Mouse (Mus musculus) liver, adult (tissue): ENCODE measurements around the gene Dhx30.

Source experiments
- GATA4 ChIP-seq: IDR thresholded peaks from 2 replicates; pipeline ENCODE4 v1.6.1; 2014; ENCODE audit warnings: mild to moderate bottlenecking, low read length; ENCODE audit not compliant: insufficient replicate concordance

Gene Dhx30

DNA sequence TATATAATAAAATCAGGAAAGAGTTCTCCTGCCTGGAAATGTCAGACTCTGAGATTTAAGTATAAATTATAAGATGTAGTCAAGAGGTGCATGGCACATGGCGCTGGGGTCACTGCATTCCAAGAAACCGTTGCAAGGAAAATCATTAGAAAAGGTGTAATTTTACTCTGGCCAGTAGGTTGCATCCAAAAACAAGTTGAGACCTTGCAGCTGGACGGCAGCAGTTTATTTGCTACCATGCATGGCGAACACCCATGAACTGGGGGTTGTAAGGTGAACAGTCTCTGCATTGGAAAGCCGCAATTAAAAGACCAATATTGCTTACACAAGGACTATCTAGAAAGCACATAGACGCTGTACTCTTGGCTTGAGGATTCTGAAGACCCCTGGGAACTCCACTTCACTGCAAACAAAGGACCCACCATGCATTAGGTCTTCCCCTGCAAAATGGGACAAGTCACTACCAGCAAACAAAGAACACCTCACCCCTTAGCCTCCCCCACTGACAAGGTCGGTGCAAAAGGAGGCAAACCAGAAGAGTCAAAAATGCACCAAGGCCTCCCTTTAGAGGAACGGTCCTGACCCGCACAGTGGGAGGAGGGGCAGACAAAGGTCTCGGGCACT is 1.2 kb downstream of the Dhx30 start:
- no peak for TF ChIP-seq GATA4

DNA sequence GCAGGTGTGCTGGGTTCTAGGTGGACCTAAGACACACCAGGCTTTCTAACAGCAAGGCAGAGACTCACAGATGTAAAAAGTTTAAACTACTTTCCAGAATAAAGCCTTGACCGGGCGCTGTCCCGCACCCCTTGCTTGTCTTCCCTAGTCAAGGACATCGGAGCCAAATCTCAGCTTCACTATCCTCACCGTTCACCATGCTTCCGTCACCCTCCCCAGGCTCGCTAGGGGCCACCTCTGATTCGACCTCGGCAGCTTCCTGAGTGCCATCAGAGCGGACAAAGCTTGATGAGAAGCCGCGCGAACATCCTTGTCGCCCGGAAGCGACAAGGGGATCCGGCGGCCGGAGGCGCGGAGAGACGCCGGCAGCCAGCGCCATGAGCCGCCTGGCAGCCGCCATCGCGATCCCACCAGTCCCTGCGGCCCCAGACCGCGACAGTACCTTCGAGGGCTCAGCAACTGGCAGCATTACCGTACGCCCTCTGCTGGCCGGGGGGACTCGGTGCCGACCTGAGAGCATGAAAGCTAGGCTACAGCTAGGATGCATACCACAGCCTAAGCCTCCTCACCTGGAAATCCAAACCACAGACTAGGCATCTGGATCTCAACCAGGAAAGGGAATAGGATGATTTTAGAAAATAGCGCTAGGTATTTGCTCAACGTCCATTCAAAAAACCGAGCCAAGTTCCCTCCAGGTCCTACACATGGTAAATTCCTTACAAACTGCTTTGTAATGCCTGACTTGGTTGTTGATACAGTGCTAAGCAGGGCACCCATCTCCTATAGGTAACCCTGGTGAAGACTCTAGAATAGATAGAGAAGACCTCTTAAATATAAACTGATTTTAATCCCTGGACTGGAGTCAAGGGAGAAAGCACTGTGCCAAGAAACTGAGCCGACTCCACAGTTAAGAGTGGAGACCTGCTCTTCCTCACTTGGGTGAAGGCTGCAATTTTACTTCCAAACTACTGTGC is 16.7 kb downstream of the Dhx30 start:
- TF ChIP-seq GATA4 = peak; percentile 60; the same call in 1 of the 2 replicates

DNA sequence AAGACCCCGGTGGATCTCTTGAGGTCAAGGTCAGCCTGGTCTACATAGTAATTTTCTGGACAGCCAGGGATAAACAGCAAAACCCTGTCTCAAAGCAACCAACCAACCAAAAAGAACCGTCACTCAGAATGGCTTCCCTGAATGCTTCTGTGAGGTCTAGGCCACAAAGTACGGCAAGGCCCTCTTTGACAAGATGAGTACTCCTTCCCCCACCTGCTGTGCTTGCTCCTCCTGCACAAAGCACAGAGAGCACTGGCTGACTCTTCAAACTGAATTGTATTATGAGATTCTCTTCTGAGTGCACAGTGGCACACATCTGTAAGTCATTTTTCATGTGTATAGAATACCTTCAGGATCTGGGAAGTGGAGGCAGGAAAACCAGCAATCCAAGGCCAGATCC is 19.8 kb downstream of the Dhx30 start:
- no peak for TF ChIP-seq GATA4

DNA sequence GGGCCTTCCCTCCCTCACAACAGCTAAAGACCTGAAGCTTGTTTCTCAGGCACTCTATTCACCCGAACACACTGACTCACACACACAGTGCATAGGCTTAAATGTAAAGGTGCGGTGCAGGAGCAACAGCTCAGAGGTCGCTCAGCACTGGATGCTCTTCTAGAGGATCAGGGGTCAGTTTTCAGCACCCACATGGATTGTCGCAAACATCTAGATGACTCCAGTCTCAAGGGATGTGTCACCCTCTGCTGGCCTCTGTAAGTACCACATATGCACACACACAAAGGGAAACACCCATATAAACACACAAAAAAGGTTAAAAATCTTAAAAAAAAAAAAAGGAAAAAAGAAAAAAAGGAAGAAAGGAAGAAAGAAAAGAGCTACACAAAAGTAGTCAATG is 22.9 kb downstream of the Dhx30 start:
- TF ChIP-seq GATA4 = no peak

DNA sequence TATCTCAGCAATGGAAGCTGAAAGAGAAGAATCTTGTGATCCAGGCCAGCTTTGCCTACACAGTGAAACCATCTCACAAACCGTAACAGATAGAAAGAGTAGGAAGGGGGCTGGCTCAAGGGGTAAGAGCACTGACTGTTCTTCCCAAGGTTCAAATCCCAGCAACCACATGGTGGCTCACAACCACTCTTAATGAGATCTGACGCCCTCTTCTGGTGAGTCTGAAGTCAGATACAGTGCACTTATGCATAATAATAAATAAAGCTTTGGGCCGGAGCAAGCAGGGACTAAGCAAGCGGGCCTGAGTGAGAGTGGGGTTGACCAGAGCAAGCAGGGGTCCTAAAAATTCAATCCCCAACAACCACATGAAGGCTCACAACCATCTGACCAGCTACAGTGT is 24.3 kb downstream of the Dhx30 start:
- no peak for TF ChIP-seq GATA4

DNA sequence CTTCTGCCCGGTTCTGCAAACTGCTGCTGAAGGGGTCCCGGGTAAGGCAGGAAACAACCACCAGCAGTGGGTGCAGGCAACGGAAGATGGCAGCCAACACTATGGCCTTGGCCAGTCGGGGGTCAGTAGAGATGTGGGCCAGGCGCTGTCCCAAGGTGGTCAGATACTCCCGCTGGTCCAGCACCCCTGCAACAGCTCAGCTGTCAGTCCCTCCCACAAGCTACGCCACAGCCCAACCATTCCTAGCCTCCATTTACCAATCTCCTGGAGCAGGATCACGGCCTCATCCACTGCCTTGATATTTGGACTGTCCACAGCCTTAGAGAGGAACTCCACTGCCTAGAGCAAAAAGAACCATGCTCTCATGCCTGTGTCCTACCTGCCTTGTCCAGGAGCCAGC is 31.9 kb downstream of the Dhx30 start:
- TF ChIP-seq GATA4 = no peak

DNA sequence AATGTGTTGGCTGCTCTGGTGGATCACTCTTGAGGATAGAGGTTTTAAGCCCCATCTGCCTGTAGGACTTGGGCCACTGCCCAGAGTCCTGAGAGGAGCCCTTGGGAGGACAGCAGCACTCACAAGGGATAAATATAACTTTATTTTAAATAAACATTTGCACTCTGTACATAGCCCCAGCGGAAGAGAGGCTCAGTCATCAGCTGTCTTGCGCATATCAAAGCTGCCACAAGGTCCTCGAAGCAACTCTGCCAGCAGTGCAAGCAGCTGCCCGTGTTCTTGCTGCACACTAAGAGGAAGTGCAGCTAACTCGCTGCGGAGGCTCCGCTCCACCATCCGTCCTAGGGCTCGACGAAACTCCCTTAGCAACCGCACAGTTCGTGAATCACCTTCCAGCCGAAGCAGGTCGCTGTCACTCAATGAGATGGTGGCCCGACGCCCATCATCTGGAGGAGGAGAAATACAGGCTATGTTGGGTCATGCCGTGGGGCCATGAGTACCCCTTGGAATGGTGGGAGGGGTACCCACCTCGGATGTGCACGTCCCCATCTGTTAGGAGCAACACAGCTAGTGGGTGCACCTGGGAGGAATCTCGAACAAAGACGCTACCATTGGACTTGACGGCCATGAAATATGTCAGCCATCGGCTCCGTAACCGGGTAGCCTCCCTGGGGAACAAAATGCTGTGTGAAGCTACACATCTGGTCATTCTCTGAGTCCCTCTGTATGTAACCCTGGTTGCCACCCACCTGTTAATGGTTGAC is 33.2 kb downstream of the Dhx30 start:
- no peak for TF ChIP-seq GATA4

DNA sequence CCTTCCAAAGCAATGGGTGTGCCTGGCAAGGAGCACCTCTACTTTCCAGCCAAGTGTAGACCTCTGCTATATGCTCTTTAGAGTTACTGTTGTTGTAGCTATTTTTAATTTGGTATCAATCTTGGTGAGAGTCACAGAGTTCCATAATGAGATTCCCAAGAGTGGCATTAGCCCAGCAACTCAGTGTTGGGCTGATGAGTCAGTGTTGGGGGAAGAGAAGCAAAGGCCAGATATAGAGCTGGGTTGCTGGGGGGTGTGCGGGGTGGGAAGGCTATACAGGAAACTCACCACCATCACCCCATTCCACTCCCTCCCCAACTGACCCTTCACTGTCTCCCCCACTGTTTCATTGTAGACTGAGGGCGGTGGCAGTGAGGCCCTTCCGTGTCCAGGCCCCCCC is 36.6 kb downstream of the Dhx30 start:
- no peak for TF ChIP-seq GATA4

DNA sequence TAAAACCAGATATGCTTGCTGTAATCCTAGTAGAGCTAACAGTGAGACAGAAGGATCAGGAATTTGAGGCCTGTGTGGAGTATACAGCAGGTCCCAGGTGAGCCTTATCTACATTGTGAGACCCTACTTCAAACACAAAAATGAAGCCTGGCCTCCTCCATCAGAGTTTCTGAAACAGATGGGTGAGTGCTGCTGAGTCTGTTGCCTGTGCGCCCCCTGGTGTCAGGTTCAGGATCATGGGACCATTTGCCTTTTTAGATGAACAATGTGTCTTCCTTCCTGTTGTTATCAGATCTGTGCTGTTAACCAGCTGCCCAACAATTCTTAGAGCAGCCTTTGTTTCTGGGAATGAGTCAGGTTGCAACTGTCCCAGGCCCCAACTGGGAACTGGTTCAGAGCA is 45.8 kb downstream of the Dhx30 start:
- no peak for TF ChIP-seq GATA4

DNA sequence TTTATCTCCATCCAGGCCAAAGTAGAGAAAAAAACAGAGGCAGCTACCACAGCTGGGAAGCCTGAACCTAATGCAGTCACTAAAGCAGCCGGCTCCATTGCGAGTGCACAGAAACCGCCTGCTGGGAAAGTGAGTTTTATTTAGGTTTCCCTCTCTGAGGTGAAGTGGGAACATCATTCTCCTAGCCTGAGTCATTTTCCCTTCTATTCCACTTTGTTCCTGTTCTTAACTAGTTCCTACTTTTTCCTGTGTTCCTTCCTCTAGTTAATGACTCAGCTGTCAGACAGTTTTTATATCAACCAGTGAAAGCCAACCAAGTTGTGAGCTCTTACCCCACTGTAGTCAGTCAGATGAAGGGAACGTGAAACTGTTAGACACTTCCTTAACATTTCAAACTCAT is 46.6 kb downstream of the Dhx30 start:
- TF ChIP-seq GATA4 = no peak

DNA sequence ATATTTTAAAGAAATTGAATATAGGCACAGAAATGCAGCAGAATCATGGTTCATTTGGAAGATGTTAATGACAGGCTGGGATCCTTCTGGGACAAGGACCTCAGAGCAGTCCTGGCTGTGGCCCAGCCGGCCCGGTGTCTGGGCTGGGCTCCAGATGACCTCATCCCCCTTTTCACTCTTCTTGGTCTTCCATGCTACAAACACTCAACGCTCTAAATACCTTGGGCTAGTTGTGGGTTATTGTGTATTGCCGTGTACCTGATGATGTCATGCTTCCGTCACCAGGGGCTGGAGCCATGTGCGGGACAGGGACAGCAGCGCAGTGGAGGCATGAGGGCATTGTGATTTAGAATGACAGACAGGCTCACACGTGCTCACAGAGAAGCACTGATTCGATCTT is 47.3 kb downstream of the Dhx30 start:
- TF ChIP-seq GATA4 = no peak

DNA sequence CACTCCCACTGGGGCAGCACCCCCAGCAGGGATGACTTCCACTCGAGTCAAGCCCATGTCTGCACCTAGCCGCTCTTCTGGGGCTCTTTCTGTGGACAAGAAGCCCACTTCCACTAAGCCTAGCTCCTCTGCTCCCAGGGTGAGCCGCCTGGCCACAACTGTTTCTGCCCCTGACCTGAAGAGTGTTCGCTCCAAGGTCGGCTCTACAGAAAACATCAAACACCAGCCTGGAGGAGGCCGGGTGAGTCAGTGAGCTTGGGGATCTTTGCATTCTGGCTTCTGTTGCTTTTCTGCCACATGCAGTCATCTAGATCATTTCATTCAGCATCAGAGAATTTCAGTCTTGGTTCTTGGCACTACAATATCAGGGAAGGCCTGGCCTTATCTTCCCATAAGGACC is 48.9 kb downstream of the Dhx30 start:
- TF ChIP-seq GATA4 = no peak

DNA sequence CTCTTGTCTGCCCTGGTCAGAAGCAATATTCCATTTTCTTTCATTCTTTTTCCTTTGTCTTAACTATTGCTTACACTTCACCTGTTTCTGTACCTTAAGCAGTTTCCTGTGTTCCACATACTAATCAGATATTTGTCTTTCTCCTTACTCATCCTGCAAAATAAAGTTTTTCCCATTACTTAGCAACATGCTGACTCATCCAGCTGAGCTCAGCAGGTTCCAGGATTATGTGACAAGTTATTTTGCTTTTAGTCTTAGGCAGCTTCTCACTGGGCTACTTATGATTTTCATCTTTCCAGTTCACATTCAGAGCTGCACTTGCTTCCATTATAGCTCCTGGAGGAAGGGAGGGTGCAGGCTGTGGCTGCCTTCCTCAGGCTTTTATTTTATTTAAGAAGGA is 53.0 kb downstream of the Dhx30 start:
- TF ChIP-seq GATA4 = no peak

DNA sequence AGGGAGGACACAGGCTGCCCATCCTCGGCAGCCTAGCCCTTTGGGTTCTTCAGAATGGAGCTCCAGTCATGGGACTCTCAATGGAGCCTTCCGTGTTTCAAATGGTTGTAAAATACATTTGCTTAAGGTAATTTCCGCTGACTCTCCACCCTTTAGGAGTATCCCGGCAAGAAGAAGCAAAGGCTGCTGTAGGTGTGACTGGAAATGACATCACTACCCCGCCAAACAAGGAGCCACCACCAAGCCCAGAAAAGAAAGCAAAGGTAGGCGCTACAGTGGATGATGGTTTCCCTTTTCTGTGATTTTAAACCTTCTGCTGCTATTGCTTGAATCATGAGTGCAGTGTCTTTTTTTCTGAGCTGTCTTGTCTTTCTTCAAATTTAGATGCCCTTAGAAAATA is 54.8 kb downstream of the Dhx30 start:
- TF ChIP-seq GATA4 = no peak

DNA sequence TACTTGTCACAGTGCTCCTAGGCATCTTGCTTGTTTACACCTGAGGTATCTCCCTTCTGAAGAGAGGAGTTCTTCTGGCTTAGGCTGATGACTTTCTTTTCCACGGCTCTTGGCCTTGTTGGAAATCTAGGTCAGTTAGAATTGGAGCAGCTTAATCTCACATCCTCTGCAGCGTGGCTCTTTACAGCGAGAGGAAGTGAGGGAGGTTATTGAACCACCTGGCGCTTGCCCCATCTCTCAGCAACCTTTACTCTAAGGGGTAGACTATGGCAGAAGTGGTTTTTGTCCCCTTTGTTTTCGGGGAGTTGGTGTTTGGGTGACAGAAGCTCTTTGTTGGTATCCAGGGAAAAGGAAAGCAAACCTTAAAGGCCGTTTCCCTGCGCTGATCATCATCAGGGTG is 55.2 kb downstream of the Dhx30 start:
- no peak for TF ChIP-seq GATA4

DNA sequence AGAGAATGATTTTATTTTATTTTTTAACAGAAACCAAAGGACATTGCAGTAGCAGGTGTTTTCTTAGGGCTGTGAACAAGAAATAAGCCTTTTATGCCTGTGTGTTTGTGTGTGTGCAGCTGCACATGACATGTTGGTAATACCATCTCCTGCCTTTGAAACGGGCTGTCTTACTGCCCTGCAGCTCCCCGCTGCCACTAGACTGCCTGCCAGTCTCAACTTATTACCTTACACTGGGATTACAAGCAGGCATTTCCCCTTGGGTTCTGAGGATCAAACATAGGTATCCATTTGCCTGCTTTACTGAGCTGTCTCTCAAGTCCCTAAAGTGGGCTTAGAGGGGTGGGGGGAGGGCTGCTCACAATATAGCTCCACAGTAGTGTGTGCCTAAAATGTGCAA is 56.9 kb downstream of the Dhx30 start:
- no peak for TF ChIP-seq GATA4
